Mouse (Mus musculus) limb, embryonic 13.5 days (tissue): Measurements from ENCODE around the gene Capn8. TPM values are rescaled to one million over a fixed set of nuclear protein-coding genes. Genes with fewer than 3 reads are reported as not detected.
"Not testable (repeated sequence)": the region's sequence is repeated elsewhere in the genome, so short reads cannot be mapped to it uniquely, and the experiment has no call there.

Experiments
- ATAC-seq: fragments of 200-750 bp; cut with Nextera tagmentation; 2 replicates; pipeline ENCODE4 v1.8.0; 2017; ENCODE audit warnings: low read depth, moderate number of reproducible peaks, moderate TSS enrichment; ENCODE audit not compliant: low FRiP score
- H3K27ac ChIP-seq: fragments of 300-500 bp; sonication (generic); 2 replicates; pipeline ENCODE4 v1.5.1; 2015; ENCODE audit warnings: inconsistent platforms, mild to moderate bottlenecking, moderate library complexity
- H3K27me3 ChIP-seq: fragments of 300-500 bp; sonication (generic); 2 replicates; pipeline ENCODE4 v1.6.1; 2015; ENCODE audit warnings: mild to moderate bottlenecking, inconsistent platforms
- H3K36me3 ChIP-seq: fragments of 300-500 bp; sonication (generic); 2 replicates; pipeline ENCODE4 v1.6.1; 2015; ENCODE audit warnings: inconsistent platforms, mild to moderate bottlenecking, moderate library complexity
- H3K4me1 ChIP-seq: fragments of 300-500 bp; sonication (generic); 2 replicates; pipeline ENCODE4 v1.6.1; 2015; ENCODE audit warnings: inconsistent platforms
- H3K4me2 ChIP-seq: fragments of 300-500 bp; sonication (generic); replicated peaks from 2 replicates; pipeline ENCODE4 v1.6.1; 2015; ENCODE audit warnings: inconsistent platforms, mild to moderate bottlenecking, moderate library complexity
- H3K4me3 ChIP-seq: fragments of 300-500 bp; sonication (generic); 2 replicates; pipeline ENCODE4 v1.5.1; 2015; ENCODE audit warnings: moderate library complexity, mild to moderate bottlenecking, inconsistent platforms
- H3K9ac ChIP-seq: fragments of 300-500 bp; sonication (generic); 2 replicates; pipeline ENCODE4 v1.6.1; 2015; ENCODE audit warnings: mild to moderate bottlenecking, inconsistent platforms
- H3K9me3 ChIP-seq: fragments of 300-500 bp; sonication (generic); 2 replicates; pipeline ENCODE4 v1.6.1; 2016; ENCODE audit warnings: inconsistent platforms
- WGBS: fragments of 180-500 bp; shearing (Covaris S2); methylation state at CpG from one replicate; pipeline ENCODE4 v1.1.7; 2015; 5-methylcytosine and 5-hydroxymethylcytosine counted together
- polyA plus RNA-seq: library from polyadenylated mRNA; unstranded; fragments of >200 nt; fragmentation: Nextera tagmentation; extraction: Ambion mirVana; gene quantifications from 2 replicates; pipeline ENCODE4 v1.2.1, GENCODE M21; 2015

Capn8 gene
- polyA plus RNA-seq, 1 experiment from 2014 or later: not detected

DNA sequence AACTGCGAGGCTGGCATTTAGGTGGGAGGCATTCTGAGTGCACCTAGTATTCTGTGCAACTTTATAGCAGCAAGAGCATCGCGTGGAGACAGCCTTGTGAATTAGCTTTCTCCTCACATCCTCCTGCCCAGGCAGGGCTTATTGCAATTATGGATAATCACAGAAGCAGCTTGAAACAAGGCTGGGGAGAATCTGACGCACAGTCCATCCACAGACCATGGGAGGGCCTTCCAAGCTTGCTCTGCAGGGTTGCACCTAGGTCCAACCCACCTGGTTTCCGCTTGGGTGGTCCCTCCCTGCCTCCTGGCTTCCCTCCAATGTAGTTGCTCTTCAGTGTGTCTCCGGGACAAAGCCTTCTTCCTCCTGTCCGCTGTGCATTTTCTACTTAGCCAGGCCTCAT, 74.2 kb downstream of the Capn8 start:
- no peaks in the 10 kb centered on the region for H3K9me3 ChIP-seq
- H3K27me3 ChIP-seq: no peaks in the 10 kb centered on the region
- H3K4me2 ChIP-seq: no peak overlapping the region
- WGBS: 45% methylated on average over 7 of the region's 7 CpGs
- no peak overlapping the region for H3K27ac ChIP-seq
- no peak for ATAC-seq
- no peaks in the 10 kb centered on the region for H3K36me3 ChIP-seq
- H3K9ac ChIP-seq: no peak overlapping the region
- no peak overlapping the region for H3K4me3 ChIP-seq
- peaks cover 19% of the 10 kb centered on the region for H3K4me1 ChIP-seq

GRCm38 (mm10) chr1:182639456-182639855, 74.6 kb downstream of the Capn8 start:
- ATAC-seq: no peak
- 77% methylated on average over 5 of the region's 5 CpGs for WGBS

DNA sequence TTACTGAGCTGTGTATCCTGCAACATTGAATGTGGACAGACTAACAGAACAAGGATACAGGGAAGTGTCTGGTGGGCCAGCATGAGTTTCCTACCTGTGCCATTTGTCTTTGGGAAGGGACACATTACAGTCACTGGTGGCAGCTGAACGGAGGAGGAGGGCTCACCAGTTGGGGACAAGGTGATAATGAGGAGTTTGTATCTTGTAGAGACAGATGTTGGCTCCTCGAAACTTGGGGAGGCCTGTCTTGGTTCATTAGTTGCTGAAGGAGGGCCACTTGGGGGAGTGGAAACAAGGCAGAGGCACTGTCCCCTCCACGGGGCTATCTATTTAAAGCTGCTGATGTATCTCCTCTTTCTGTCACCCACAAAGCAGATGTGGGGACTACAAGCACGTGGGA, 75.3 kb downstream of the Capn8 start:
- Histone ChIP-seq H3K9me3 (no peaks in the 10 kb centered on the region), H3K27me3 (no peaks in the 10 kb centered on the region), H3K4me2 (no peak overlapping the region), H3K4me1 (peaks cover 21% of the 10 kb centered on the region), H3K36me3 (no peaks in the 10 kb centered on the region), H3K27ac (no peak overlapping the region), H3K4me3 (no peak overlapping the region), H3K9ac (no peak overlapping the region)
- ATAC-seq: no peak
- 53% methylated on average over 4 of the region's 4 CpGs for WGBS

More at GRCm38 (mm10) chr1:182639456-182639855, 74.6 kb downstream of the Capn8 start:
- peaks cover 19% of the 10 kb centered on the region for H3K4me1 ChIP-seq
- no peaks in the 10 kb centered on the region for H3K36me3 ChIP-seq
- no peaks in the 10 kb centered on the region for H3K9me3 ChIP-seq
- H3K4me3 ChIP-seq: no peak overlapping the region
- no peak overlapping the region for H3K9ac ChIP-seq
- no peak overlapping the region for H3K4me2 ChIP-seq
- H3K27ac ChIP-seq: no peak overlapping the region
- H3K27me3 ChIP-seq: no peaks in the 10 kb centered on the region

DNA sequence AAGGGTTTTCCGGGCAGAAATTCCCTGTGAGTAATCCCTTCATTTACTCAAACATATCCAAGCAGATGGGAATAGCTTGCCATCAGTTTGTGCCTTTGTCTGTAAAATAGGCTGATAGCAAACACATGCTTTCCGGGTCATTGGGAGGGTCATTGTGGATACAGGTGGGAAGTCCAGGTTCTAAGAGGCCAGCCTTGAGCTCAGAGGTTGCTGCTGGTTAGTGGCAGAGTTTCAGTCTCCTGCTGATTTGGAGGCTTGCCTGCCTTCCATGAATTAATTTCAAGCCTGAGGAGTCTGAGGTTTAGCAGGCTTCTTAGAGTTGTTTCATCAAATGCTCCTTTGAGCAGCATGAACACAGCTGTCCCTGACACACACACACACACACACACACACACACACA, 78.0 kb downstream of the Capn8 start:
- ATAC-seq: no peak
- H3K27ac ChIP-seq: no peak overlapping the region

GRCm38 (mm10) chr1:182644418-182644817, 79.6 kb downstream of the Capn8 start:
- not testable (repeated sequence) for H3K4me3 ChIP-seq, H3K9ac ChIP-seq, H3K27ac ChIP-seq, ATAC-seq, H3K27me3 ChIP-seq, H3K9me3 ChIP-seq, H3K4me2 ChIP-seq, H3K36me3 ChIP-seq
- H3K4me1 ChIP-seq: peaks cover 16% of the 10 kb centered on the region
- 83% methylated on average over 8 of the region's 8 CpGs for WGBS

More for the DNA sequence above, 78.0 kb downstream of the Capn8 start:
- Histone ChIP-seq H3K4me3 (no peak overlapping the region), H3K4me1 (peaks cover 24% of the 10 kb centered on the region), H3K4me2 (no peak overlapping the region), H3K27me3 (no peaks in the 10 kb centered on the region), H3K9me3 (no peaks in the 10 kb centered on the region), H3K9ac (no peak overlapping the region), H3K36me3 (no peaks in the 10 kb centered on the region)
- WGBS: 48% methylated on average over 2 of the region's 2 CpGs

GRCm38 (mm10) chr1:182645211-182645668, 80.4 kb downstream of the Capn8 start:
- ATAC-seq: no peak
- WGBS: 71% methylated on average over 6 of the region's 6 CpGs
- no peak overlapping the region for H3K4me2 ChIP-seq
- H3K27ac ChIP-seq: no peak overlapping the region
- H3K9ac ChIP-seq: no peak overlapping the region
- H3K27me3 ChIP-seq: no peaks in the 10 kb centered on the region
- H3K4me1 ChIP-seq: peaks cover 16% of the 10 kb centered on the region
- H3K4me3 ChIP-seq: no peak overlapping the region
- H3K36me3 ChIP-seq: no peaks in the 10 kb centered on the region
- H3K9me3 ChIP-seq: no peaks in the 10 kb centered on the region

DNA sequence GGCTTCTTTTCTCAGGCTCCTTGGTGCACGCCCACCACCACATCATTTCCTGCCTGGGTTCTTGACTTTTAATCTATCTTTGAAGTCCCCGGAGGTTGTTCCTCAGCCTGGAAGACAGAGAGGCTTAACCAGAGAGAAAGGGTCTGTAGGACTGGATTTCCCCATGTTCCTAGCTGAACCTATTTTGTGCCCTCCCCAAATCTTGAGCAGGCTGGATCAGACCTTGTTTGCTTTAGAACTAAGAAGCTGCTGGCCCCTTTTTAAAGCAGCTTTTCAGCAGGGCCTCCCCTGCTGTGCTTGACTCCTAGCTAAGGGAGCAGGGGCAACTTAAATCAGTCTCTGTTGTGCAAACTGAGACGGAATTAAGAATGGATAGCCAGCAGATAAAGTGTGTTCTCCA, 82.0 kb downstream of the Capn8 start:
- no peak overlapping the region for H3K4me3 ChIP-seq
- 60% methylated on average over 3 of the region's 3 CpGs for WGBS
- no peak for ATAC-seq
- no peaks in the 10 kb centered on the region for H3K36me3 ChIP-seq
- no peak overlapping the region for H3K9ac ChIP-seq
- H3K27ac ChIP-seq: no peak overlapping the region
- peaks cover 16% of the 10 kb centered on the region for H3K4me1 ChIP-seq
- H3K27me3 ChIP-seq: no peaks in the 10 kb centered on the region
- no peaks in the 10 kb centered on the region for H3K9me3 ChIP-seq
- no peak overlapping the region for H3K4me2 ChIP-seq

GRCm38 (mm10) chr1:182657760-182658159, 93.0 kb downstream of the Capn8 start:
- Histone ChIP-seq H3K4me2 (no peak overlapping the region), H3K4me3 (no peak overlapping the region), H3K27ac (no peak overlapping the region), H3K9ac (no peak overlapping the region), H3K4me1 (no peaks in the 10 kb centered on the region), H3K9me3 (no peaks in the 10 kb centered on the region), H3K36me3 (no peaks in the 10 kb centered on the region), H3K27me3 (no peaks in the 10 kb centered on the region)
- ATAC-seq: no peak
- WGBS: 28% methylated on average over 6 of the region's 6 CpGs

DNA sequence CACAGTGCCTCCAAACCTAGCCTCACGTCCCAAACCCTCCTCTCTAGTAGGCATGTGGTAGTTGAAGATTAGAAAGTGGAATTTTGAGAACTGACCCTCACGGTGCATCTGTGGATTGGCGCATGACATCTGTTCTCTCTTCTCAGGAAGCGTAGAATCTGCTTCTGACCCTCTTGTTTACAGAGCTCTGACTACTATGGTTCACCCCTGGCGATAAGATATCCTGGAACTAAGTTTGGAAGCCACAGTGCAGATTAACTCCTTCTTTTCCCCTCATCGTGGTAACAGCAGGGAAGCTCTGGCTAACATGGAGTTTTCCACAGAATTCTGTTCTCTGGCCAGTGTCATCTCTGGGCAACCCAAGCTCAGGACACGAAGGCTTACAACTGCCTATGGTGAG, 95.6 kb downstream of the Capn8 start:
- 77% methylated on average over 7 of the region's 7 CpGs for WGBS
- Histone ChIP-seq H3K27me3 (no peaks in the 10 kb centered on the region), H3K4me3 (no peak overlapping the region), H3K36me3 (no peaks in the 10 kb centered on the region), H3K4me1 (no peaks in the 10 kb centered on the region), H3K4me2 (no peak overlapping the region), H3K9me3 (no peaks in the 10 kb centered on the region), H3K27ac (no peak overlapping the region), H3K9ac (no peak overlapping the region)
- ATAC-seq: no peak

DNA sequence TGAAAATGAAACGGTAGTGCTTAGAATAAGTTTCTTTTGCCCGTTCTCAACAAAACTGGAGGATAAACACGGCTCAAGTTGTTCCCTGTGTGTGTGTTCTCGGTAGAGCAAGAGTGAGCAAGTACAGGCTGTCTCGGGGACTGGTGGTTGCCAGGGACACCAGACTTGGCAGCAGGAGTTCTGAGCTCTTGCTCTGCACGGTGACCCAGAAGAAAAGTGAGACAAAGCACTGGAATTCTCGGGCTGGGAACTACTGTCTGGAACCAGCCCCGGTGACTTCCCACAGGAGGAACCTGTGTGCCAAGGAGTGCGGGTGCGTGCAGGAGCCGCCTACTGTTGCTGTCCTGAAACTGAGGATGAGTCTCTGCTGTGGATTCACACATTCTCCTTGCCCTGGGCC, 98.9 kb downstream of the Capn8 start:
- Histone ChIP-seq H3K36me3 (no peaks in the 10 kb centered on the region), H3K9ac (no peak overlapping the region), H3K27ac (no peak overlapping the region), H3K4me3 (no peak overlapping the region), H3K4me2 (no peak overlapping the region), H3K4me1 (no peaks in the 10 kb centered on the region), H3K27me3 (no peaks in the 10 kb centered on the region), H3K9me3 (no peaks in the 10 kb centered on the region)
- 71% methylated on average over 11 of the region's 11 CpGs for WGBS
- no peak for ATAC-seq

DNA sequence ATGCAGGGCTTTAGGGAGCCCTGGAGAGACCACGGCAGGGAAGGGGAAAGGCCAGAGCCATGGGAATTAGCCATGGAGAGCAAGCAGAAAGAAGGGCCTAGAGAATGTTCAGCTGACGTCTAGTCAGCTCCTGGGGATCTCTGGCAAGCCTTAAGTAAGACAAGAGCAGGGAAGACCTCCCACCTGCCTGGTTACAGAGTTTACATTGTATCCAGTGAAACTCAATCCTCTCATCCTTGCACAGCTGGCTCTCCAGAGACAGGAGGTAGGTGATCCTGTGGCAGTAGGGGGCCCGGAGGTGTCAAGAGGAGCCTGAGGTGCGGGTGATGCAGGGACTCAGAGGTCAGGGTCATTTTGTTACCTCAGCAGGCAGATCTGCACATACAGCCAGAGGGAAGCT, 100.0 kb downstream of the Capn8 start:
- H3K27ac ChIP-seq: no peak overlapping the region; the same call in 1 of the 2 replicates
- WGBS: 30% methylated on average over 4 of the region's 4 CpGs
- no peaks in the 10 kb centered on the region for H3K36me3 ChIP-seq
- no peak overlapping the region for H3K4me2 ChIP-seq
- H3K9ac ChIP-seq: no peak overlapping the region
- H3K27me3 ChIP-seq: no peaks in the 10 kb centered on the region
- peaks cover 5% of the 10 kb centered on the region for H3K4me1 ChIP-seq
- ATAC-seq: no peak
- no peak overlapping the region for H3K4me3 ChIP-seq
- H3K9me3 ChIP-seq: no peaks in the 10 kb centered on the region

DNA sequence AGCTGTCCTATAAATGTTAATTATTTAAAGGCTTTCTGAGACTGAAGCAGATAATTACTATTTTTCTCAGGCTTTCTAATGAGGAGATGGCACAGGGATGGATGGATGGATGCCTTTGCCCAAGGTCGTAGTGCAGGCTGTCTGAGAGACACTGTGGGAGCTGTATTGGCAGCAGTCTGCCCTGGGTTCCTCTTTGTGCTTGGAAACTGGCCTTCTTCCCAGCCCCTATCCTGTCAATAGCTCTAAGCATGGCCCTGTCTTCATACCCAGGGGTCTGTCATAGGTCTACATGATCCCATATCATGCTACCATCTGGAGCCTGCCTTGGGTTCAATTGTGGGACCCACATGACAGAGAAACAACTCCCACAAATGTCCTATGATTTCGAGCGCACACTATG, 102.5 kb downstream of the Capn8 start:
- Histone ChIP-seq H3K4me2 (no peak overlapping the region), H3K4me1 (peaks cover 22% of the 10 kb centered on the region), H3K9ac (no peak overlapping the region), H3K4me3 (no peak overlapping the region), H3K36me3 (no peaks in the 10 kb centered on the region), H3K9me3 (no peaks in the 10 kb centered on the region), H3K27me3 (no peaks in the 10 kb centered on the region), H3K27ac (no peak overlapping the region)
- 89% methylated on average over 3 of the region's 3 CpGs for WGBS
- ATAC-seq: no peak

- ATAC-seq: no peak
- no peak overlapping the region for H3K4me2 ChIP-seq
- no peaks in the 10 kb centered on the region for H3K9me3 ChIP-seq
- H3K4me1 ChIP-seq: peaks cover 22% of the 10 kb centered on the region
- WGBS: 78% methylated on average over 11 of the region's 11 CpGs
- H3K4me3 ChIP-seq: no peak overlapping the region
- no peaks in the 10 kb centered on the region for H3K36me3 ChIP-seq
- no peak overlapping the region for H3K9ac ChIP-seq
- H3K27me3 ChIP-seq: no peaks in the 10 kb centered on the region
- peak overlapping the region; percentile 58; the same call in 1 of the 2 replicates for H3K27ac ChIP-seq
These were observed 104.9 kb downstream of the Capn8 start for GRCm38 (mm10) chr1:182669741-182670140.
